Mouse (Mus musculus) thymus, postnatal 25 days (tissue): ENCODE measurements around the gene Spp1.
A peak's percentile ranks its signal among the peaks of the same experiment; 100 is the strongest.
"Not testable (repeated sequence)": the region's sequence is repeated elsewhere in the genome, so short reads cannot be mapped to it uniquely, and the experiment has no call there.

Experiments
- DNase-seq: peaks from one replicate; pipeline ENCODE4 v3.0.0; 2022

Gene Spp1

DNA sequence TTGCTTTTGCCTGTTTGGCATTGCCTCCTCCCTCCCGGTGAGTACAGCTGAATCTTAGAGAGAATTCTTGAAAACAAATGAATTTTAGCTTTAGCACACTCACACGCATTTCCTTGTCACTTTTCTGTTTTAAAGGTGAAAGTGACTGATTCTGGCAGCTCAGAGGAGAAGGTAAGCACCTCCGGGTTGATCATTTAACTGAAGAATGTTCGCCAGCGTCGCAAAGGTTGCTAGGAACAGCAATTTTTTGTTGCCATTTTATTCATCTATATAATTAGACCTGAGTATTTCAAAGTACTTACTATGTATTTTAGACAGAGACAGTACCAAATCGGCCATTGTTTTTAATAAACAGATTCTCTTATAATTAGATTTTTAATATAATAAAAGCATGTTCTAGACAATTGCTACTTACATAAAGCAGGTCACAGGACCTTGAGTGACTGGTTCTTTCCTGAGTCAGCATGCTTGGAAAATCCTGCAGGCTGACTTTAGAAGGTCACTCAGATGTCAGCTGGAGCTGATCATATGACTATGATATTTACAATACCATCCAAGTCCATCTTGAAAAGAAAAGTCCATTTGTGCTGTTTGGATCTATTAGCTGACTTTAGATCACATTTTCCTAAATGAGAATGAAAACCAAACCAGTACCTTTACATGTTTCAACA lies 1.6 kb downstream of the Spp1 start:
- no peak for DNase-seq

DNA sequence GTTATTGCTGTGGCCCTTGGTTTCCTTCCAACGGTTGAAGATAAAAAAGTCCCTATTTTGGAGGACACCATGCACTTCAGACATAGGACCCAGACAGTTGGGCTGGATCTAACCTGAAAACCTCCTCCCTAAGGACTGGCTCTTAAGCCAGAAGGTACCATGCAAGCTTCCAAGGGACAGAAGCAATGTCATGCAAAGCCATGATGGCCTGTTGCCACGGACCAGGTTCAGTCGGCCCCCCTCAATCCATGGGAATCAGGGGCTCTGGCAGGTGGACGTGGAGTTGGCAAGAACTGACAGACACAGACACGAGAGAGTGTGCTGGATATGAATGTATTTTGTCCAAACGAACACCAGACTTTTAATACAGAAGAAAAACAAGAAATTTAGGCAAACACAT lies 7.5 kb downstream of the Spp1 start:
- no peak for DNase-seq

DNA sequence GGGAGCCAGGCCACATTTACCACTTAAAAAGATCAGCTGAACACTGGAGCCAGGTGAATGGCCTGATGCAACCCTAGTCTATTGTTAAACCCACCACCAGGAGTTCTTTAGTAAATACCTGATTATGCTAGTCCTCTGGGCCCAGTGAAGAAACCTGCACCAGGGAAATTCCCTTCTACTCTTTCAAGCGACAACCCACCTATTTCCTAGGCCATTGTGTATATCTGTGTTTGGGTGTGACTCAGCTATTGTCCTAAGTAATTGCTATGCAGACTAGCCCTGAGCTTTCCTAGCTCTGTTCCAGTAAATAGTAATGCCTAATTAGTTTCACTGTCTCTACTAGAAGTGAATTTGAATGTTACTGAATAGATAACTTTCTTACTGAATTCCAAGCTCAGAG lies 7.9 kb downstream of the Spp1 start:
- no peak for DNase-seq

DNA sequence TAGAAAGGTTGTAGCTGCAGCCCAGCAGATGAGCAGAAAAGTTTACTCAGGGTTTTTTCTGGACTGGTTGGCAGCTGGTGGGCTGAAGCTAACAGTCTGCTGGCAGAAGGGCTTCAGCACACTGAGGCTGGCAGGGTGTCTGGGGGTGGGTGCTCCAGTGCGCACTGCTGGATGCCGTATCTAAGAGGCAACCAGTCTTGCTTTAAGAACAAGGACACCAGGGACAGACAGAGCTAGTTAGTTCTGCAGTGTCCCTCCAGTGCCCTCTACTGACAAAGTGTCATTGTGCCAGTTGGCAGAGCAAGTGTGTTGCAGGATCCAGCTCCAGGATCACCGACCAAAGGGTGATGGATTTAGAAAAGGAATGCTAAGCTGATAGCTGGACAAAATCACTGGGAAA lies 11.2 kb downstream of the Spp1 start:
- peak; percentile 2 for DNase-seq

DNA sequence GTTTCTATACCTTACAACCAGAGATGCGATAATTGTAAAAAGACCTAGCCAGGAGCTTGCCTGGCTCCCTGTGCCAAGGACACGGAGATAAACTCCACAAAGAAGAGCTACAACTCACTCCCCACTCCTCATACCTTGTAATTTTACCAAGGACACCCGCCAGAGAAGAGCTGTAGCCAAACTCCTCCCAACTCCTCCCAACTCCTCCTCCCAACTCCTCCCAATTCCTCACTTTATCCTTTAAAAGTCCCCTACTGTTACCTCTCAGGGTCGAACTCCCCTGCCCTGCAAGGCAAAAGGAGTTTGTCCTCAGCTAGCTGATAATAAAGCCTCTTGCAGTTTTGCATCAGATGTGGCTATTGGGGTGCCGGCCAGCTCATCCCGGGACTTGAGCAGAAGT lies 13.4 kb downstream of the Spp1 start:
- not testable (repeated sequence) for DNase-seq

DNA sequence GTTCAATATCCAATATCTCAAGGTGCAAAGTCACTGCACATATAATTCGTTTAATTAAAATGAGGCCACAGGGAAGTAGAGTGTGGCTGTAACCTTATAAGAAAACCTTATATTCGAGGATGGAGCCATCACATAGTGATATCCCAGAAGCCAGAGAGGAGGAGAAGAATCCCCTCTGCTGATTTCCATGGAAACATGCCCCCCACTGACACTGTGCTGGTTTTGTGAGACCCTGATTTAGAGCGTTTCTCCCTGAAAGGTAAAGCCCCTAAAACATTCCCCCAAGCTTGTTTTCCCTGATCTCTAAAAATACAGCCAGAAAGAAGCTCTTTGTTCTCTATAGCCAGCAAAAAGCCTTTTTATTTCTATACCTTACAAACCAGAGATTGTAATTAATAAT lies 14.6 kb downstream of the Spp1 start:
- no peak for DNase-seq

DNA sequence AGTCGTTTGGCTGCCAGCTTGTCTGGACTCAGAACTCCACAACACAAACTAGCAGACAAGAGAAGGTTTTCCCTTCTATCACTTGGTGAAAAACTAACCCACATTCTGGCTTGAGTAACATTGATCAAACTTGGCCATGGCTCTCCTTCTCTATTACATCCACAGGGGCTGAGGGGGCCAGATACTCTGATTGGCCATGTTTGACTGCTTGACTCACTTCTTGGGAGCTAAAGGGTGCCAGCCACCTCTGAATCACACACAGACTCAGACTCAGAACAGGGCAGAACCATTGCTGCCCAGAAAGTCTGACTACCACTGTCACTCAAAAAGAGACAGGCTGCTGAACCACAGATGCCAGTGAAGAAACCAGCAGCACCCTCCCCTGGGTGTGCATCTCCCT lies 18.2 kb downstream of the Spp1 start:
- no peak for DNase-seq

DNA sequence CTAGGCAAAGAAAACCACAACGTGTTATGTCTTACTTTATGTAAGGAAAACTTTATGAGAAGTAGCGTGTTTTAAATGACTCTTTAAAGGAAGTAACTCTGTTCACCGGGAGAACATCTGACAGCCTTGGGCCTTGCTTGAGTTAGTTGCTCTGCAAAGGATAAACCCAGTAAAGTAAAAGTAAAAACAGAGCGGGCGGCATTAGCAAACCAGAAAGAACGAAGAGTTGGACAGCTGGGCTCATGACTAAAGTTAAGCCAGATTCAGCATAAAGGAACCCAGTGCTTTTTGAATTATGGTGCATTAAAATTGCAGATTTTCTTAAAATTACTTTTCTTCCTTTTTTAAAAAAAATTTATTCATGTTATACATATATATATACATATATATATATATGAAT lies 19.6 kb downstream of the Spp1 start:
- DNase-seq: no peak

DNA sequence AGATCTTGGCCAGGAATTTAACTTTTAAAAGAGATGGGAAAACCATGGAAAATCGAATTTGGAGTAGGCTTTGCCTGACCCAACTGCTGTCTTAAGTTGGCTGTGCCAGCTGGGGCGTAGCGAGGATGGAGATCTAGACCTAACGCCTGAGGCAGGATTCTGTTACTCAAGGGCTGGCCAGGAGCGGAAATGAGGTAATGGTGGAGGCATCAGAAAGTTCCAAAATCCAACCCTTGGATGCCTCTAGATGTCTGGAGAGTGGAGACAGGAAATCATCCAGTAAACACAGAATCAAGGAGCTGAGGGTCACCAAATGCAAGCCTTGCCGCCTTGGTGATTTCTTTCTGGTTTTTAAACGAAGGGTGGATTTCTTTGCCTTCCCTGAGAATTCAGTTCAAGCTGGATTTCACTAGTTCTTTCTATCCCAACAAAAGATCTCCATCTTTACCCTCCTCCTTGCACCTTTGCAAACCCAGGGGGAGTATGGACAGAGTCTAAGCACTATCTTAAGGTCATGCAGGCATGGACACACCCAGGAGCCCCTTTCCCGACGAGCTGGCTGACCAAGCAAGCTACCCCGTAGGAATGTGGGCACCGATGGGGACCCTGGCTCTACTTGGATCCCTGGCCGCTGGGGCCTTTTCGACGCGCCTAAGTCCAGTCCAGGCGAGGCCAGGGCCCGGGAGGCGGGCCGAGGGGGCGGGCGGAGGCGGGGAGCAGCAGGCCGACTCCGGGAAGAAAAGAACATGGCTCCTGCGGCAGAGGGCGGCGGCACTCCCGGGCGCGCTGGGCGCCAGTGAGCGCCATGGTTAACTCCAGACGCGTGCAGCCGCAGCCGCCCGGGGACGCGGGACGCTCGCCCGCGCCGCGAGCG lies 24.2 kb downstream of the Spp1 start, which contains the start of gene Pkd2:
Pkd2 (plus strand) TSS at position 619 of the 874 bp plus-strand sequence.
- peak; percentile 1 for DNase-seq

DNA sequence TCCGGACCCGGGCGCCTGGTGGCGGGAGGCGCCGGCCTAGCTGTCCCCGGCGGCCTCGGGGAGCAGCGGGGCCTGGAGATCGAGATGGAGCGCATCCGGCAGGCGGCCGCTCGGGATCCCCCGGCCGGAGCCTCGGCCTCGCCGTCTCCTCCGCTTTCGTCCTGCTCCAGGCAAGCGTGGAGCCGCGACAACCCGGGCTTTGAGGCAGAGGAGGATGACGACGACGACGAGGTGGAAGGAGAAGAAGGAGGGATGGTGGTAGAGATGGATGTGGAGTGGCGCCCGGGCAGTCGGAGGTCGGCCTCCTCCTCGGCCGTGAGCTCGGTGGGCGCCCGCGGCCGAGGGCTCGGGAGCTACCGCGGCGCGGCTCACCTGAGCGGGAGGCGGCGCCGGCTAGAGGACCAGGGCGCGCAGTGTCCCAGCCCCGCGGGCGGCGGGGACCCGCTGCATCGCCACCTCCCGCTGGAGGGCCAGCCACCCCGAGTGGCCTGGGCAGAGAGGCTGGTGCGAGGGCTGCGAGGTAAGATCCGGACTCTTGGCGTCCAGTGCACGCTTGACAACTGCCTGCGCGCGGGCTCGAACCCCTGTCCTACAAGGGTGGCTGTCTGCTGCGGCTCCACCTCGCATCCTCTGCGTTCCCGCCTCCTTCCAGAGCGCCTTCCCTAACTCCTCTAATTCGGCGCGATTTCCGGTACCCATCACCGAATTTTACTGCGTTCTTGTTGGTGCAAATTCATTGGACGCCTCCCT lies 25.0 kb downstream of the Spp1 start:
- DNase-seq: no peak

DNA sequence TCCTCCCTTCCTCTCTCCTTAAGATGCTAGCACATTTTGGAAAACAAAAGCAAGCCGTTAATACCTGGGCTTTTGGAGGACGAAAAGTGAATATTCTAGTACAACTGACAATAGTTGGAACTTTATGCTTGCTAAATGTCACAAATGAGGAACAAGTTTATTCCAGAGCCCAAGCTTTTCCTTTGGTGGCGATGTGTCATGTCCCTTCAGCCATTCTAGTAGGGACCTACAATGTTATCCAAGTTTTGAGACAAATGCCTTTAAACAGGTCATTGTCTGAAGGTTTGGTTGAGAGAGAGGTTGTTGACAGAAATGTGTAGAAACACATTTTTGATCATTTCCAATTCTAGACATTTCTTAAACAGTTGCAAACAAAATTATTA lies 25.5 kb downstream of the Spp1 start:
- no peak for DNase-seq

DNA sequence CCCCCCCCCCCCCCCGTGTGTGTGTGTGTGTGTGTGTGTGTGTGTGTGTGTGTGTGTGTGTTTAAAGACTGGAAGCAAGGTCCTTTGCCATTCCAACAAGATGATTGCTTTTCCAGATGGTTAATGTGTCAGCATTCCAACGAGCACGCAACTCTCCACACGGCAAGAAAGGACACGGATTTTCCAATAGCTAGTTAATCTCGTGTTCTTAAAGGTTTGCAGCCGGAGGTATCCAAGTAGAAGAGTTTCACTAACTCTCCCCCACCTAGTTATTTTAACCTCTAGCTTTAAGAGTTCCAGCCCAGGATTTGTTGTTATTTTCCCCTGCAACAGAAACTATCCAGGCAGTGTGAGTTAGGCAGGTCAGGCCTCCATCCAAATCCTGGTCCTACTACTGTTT lies 25.9 kb downstream of the Spp1 start:
- DNase-seq: no peak

DNA sequence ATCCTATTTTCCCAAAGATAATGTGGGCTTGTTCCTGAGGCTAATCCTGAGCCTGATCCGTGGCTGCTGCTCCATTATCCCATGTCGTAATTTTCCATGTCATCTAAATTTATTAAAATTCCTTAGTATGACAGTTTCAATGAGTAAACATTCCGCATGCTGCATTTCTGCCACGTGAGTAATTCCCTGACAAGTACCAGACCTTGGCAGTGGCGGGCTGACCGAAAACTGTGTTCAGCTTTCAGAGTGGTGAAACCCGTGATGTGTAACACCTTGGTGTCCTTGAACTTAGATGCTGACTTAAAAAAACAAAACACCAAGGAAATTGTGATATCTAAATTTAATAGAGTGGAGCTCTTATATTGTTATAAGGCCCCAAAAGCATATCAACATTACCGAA lies 30.4 kb downstream of the Spp1 start:
- no peak for DNase-seq

DNA sequence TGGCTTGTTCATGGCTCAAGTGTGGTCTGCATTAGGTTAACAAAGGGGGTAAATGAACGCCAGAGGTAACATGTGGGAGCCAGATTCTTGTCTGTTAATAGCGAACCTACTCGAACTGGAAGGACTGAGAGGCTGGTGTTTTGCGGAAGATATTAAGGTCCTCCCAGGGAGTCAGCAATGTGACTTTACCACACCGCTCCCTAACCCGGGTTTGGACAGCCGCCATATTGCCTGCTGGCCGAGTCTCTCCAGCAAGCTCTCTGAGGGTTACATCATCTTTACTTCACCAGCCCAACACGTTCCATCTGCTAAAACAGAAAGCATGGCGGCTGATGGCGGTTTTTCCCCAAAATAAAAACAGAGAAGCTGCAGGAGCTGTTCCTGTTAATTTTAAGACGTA lies 30.8 kb downstream of the Spp1 start:
- no peak for DNase-seq

DNA sequence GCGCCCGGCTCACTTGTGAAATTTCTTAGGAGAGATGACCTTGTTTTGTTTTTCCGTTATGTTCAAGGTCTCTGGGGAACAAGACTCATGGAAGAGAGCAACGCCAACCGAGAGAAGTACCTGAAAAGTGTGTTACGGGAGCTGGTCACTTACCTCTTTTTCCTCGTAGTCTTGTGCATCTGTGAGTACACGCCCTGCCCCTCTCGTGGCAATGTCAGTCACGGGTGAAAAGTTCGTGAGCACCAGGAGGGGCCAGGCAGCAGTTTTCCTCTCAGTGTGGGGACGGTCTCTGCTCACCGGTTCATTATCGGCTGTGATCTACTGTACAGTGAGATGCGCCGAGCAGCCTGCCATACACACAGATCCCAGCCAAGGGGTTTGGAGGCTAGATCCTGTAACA lies 31.9 kb downstream of the Spp1 start:
- no peak for DNase-seq

DNA sequence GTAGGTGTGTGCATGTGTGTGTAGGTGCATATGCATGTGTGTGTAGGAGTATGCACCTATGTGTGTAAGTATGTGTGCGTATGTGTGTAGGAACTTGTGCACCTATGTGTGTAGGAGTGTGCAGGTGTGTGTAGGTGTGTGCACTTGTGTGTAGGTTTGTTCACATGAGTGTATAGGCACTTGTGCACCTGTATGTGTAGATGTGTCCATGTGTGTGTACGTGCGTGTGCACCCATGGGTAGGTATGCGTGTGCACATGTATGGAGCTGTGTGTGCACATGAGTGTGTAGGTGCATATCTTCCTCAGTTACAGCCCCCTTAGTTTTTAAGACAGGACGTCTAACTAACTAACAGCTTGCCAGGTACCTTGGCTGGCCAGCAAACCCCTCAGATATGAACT lies 33.7 kb downstream of the Spp1 start:
- DNase-seq: no peak

DNA sequence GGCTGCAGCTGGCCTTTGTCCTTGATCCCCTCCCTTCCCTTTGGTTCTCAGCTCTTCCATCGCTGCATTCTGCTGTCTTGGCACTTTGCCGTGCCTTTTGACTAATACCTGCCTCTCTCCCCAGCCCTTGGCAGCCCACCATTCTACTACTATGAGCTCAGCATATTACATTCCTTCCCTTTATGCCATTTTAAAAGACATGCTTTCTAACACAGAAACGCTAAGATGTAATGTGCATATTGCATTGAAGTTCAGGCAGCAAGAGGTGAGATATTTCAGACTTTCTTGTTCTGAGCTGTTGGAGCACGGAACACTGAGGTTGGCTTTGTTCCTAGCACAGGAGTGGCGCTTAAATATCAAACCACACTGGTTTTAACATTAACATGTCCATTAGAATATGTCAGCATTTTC lies 36.1 kb downstream of the Spp1 start:
- DNase-seq: no peak

DNA sequence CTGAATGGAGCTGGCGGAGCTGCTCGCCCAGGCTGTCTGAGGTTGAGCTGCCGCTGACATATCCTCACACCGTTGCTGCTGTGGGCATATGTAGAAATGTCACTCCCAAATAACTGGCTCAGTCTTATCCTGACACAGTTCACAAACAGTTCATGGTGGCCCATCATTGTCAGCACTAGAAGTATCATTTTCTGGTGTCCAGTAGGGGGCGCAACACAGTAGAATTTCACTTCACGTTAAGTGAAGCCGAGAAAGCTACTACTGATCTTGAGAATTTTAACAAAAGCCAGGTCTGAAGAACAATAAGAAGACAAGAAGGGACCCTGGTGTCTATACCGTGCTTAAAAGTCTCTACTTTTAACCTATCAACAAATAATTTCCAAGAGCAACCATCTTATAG lies 37.5 kb downstream of the Spp1 start:
- peak; percentile 22 for DNase-seq

DNA sequence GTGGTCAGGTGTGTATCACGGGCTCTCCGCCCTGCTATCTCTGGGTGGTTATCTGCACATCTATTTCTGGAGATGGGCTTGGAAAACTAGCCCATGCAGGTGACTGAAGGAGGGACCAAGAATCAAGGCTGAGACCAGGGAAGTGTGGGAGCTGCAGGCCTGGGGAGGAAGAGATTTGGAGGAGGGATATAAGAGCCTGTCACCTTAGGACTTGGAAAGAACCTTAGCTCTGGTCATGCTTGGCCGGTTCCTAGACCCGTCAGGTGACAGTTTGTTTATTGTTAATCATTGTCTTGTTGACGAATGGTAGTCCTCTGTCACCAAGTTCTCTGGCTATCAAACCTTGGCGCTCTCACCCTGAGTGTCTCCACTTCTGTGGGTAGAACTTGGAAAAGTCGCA lies 45.4 kb downstream of the Spp1 start:
- DNase-seq: no peak

DNA sequence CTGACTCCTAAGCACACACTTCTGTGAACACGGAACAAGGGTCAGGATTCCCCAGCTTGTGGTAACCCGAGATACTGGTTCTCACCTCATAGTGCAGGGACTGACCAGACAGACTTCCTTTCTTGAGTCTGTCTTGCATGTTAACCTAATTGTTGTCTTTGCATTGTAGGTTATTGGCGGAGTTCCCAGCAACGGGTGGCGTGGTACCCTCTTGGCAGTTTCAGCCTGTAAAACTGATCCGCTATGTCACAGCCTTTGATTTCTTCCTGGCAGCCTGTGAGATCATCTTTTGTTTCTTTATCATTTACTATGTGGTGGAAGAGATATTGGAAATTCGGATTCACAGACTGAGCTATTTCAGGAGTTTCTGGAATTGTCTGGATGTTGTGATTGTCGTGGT lies 47.9 kb downstream of the Spp1 start:
- no peak for DNase-seq
